Mouse (Mus musculus) forebrain, postnatal 0 days (tissue): ENCODE results near the gene Nrip3. TPM values are rescaled to one million over a fixed set of nuclear protein-coding genes. Genes with fewer than 3 reads are reported as not detected.

ENCODE experiments used
- ATAC-seq: fragments of 200-750 bp; cut with Nextera tagmentation; 2 replicates; pipeline ENCODE4 v1.8.0; 2017; ENCODE audit warnings: mild to moderate bottlenecking, moderate library complexity
- DNase-seq: peaks from one replicate; pipeline ENCODE4 v3.0.0-alpha.2; 2015
- H3K27ac ChIP-seq: fragments of 300-500 bp; sonication (generic); 2 replicates; pipeline ENCODE4 v1.5.1; 2014; ENCODE audit warnings: low read depth, mild to moderate bottlenecking, antibody characterized with exemption, low read length, moderate library complexity, mixed read lengths
- H3K27me3 ChIP-seq: fragments of 300-500 bp; sonication (generic); 2 replicates; pipeline ENCODE4 v1.6.1; 2014; ENCODE audit warnings: mild to moderate bottlenecking, low read length, mixed read lengths; ENCODE audit not compliant: insufficient read depth
- H3K36me3 ChIP-seq: fragments of 300-500 bp; sonication (generic); 2 replicates; pipeline ENCODE4 v1.6.1; 2014; ENCODE audit warnings: mild to moderate bottlenecking, moderate library complexity; ENCODE audit not compliant: insufficient read depth
- H3K4me1 ChIP-seq: fragments of 300-500 bp; sonication (generic); 2 replicates; pipeline ENCODE4 v1.6.1; 2014; ENCODE audit warnings: antibody characterized with exemption; ENCODE audit not compliant: insufficient read depth
- H3K4me2 ChIP-seq: fragments of 300-500 bp; sonication (generic); 2 replicates; pipeline ENCODE4 v1.6.1; 2014; ENCODE audit warnings: low read depth, mild to moderate bottlenecking, moderate library complexity
- H3K4me3 ChIP-seq: fragments of 300-500 bp; sonication (generic); 2 replicates; pipeline ENCODE4 v1.5.1; 2014; ENCODE audit warnings: low read depth, low read length, mixed read lengths
- H3K9ac ChIP-seq: fragments of 300-500 bp; sonication (generic); 2 replicates; pipeline ENCODE4 v1.6.1; 2014; ENCODE audit warnings: mild to moderate bottlenecking
- H3K9me3 ChIP-seq: fragments of 300-500 bp; sonication (generic); 2 replicates; pipeline ENCODE4 v1.6.1; 2016; ENCODE audit warnings: low read length
- CTCF ChIP-seq: sonication (generic); IDR thresholded peaks from 2 replicates; pipeline ENCODE4 v1.5.1; 2016; ENCODE audit warnings: antibody characterized with exemption, control low read depth, low read depth
- WGBS: fragments of 180-500 bp; shearing (Covaris S2); extraction: QIAGEN DNeasy Blood & Tissue Kit; methylation state at CpG from one replicate; pipeline ENCODE4 v1.1.7; 2014; 5-methylcytosine and 5-hydroxymethylcytosine counted together
- polyA plus RNA-seq: library from polyadenylated mRNA; unstranded; fragments of >200 nt; fragmentation: Nextera tagmentation; extraction: Ambion mirVana; gene quantifications from 2 replicates; pipeline ENCODE4 v1.2.1, GENCODE M21; 2015
- total RNA-seq: library from RNA; depleted of rRNA; stranded (reverse); fragments of >200 nt; gene quantifications from 2 replicates; pipeline ENCODE4 v1.2.3, GENCODE M21; 2014

The Nrip3 gene
- total and polyA plus RNA-seq, 2 experiments from 2014 or later, result 21.9 to 43.4 TPM

GRCm38 (mm10) chr7:109752008-109752925 is 29.6 kb downstream of the Nrip3 start, which contains the start of gene Tmem9b:
Gene Tmem9b, minus strand, starts transcription at chr7:109752875.
- 3% methylated on average over 72 of the region's 74 CpGs for WGBS

DNA sequence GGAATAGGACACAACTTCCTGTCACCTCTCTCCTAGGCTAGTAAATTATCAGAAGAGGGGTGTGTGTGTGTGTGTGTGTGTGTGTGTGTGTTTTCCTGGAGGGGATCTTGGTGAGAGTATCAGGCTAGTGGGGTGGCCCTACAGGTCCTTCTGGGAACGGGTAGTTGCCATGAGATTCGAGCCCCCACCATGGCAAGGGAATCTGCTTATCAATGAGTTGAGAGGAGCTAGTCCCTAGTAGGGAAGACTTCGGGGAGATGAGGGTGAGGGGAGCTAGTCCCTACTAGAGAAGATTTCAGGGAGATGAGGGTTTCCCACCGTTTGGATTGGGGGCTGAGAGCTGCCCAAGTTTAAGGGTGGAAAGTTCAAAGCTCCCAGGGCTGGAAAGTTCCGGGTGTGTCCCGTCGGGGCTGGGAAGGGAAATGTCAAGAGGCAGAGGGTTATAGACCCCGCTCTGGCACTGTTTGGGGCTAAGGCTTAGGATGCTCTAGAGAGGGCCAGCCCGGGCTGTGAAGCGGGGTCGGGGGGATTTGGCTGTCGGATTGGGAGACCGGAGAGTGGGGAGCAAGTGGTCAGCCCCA is 30.3 kb downstream of the Nrip3 start:
- H3K9me3 ChIP-seq, result no peaks in the 10 kb centered on the region
- peak overlapping the region; percentile 76 for H3K27ac ChIP-seq
- H3K4me3 ChIP-seq, result peak overlapping the region; percentile 57
- peak; percentile 2; the same call in 1 of the 2 replicates for ATAC-seq
- H3K4me1 ChIP-seq, result peaks cover 11% of the 10 kb centered on the region
- H3K9ac ChIP-seq, result peak overlapping the region; percentile 83
- H3K27me3 ChIP-seq, result no peaks in the 10 kb centered on the region
- no peak for DNase-seq
- H3K36me3 ChIP-seq, result 0 out of 2 replicates have a peak, but pooled peaks cover 9% of the 10 kb centered on the region
- H3K4me2 ChIP-seq, result peak overlapping the region; percentile 91
- WGBS, result 4% methylated on average over 13 of the region's 13 CpGs
- TF ChIP-seq CTCF, result no peak

More at GRCm38 (mm10) chr7:109752008-109752925, 29.6 kb downstream of the Nrip3 start, which contains the start of gene Tmem9b:
- no peaks in the 10 kb centered on the region for H3K27me3 ChIP-seq
- peak; percentile 86 for DNase-seq
- peaks cover 11% of the 10 kb centered on the region for H3K4me1 ChIP-seq
- peak within 1 kb of the TSS; percentile 76 for H3K27ac ChIP-seq
- peak within 1 kb of the TSS; percentile 57 for H3K4me3 ChIP-seq
- peak; percentile 94 for ATAC-seq
- 0 out of 2 replicates have a peak, but pooled peaks cover 8% of the 10 kb centered on the region for H3K36me3 ChIP-seq
- no peaks in the 10 kb centered on the region for H3K9me3 ChIP-seq
- H3K4me2 ChIP-seq, result peak within 1 kb of the TSS; percentile 91
- peak within 1 kb of the TSS; percentile 83 for H3K9ac ChIP-seq
- 0 out of 2 replicates have a peak, but pooled peaks have one; percentile 15 for TF ChIP-seq CTCF

DNA sequence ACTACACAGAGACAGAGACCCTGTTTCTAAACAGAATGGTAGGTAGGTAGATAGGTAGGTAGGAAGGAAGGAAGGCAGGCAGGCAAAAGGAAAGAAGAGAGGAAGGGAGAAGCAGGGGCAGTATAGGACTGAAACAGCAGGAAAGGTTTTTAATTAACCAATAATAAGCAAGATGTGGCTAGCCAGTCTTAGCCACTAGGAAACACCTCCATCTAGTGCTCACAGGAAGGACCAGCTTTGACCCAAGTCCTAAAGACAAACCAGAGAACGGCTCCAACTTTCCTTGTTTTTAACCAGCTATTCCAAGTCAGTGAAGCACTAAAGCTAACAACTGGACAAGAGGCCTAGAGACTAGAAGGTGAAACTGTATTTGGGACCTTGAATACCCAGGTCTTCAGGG is 34.1 kb downstream of the Nrip3 start:
- DNase-seq (no peak), ATAC-seq (no peak)
- H3K9ac ChIP-seq, result no peak overlapping the region
- no peak overlapping the region for H3K27ac ChIP-seq
- peak; percentile 39 for TF ChIP-seq CTCF
- no peaks in the 10 kb centered on the region for H3K27me3 ChIP-seq
- no peaks in the 10 kb centered on the region for H3K9me3 ChIP-seq
- no peaks in the 10 kb centered on the region for H3K4me1 ChIP-seq
- H3K36me3 ChIP-seq, result peaks cover 40% of the 10 kb centered on the region
- WGBS, result 46% methylated on average over 1 of the region's 1 CpGs
- H3K4me3 ChIP-seq, result no peak overlapping the region
- no peak overlapping the region for H3K4me2 ChIP-seq

- H3K4me2 ChIP-seq, result no peak overlapping the region
- WGBS, result 89% methylated on average over 4 of the region's 4 CpGs
- no peaks in the 10 kb centered on the region for H3K27me3 ChIP-seq
- H3K4me1 ChIP-seq, result no peaks in the 10 kb centered on the region
- DNase-seq (no peak), ATAC-seq (no peak)
- peaks cover 75% of the 10 kb centered on the region for H3K36me3 ChIP-seq
- H3K4me3 ChIP-seq, result no peak overlapping the region
- H3K9me3 ChIP-seq, result no peaks in the 10 kb centered on the region
- no peak overlapping the region for H3K27ac ChIP-seq
- TF ChIP-seq CTCF, result no peak
- no peak overlapping the region for H3K9ac ChIP-seq
Measured at GRCm38 (mm10) chr7:109741703-109742102, 40.1 kb downstream of the Nrip3 start.

GRCm38 (mm10) chr7:109741060-109741459 is 40.8 kb downstream of the Nrip3 start:
- Histone ChIP-seq H3K4me2 (no peak overlapping the region), H3K9ac (no peak overlapping the region), H3K27ac (no peak overlapping the region), H3K4me1 (no peaks in the 10 kb centered on the region), H3K9me3 (no peaks in the 10 kb centered on the region), H3K4me3 (no peak overlapping the region), H3K36me3 (peaks cover 76% of the 10 kb centered on the region), H3K27me3 (no peaks in the 10 kb centered on the region)
- no peak for ATAC-seq
- DNase-seq, result no peak
- 89% methylated on average over 1 of the region's 1 CpGs for WGBS
- TF ChIP-seq CTCF, result no peak

DNA sequence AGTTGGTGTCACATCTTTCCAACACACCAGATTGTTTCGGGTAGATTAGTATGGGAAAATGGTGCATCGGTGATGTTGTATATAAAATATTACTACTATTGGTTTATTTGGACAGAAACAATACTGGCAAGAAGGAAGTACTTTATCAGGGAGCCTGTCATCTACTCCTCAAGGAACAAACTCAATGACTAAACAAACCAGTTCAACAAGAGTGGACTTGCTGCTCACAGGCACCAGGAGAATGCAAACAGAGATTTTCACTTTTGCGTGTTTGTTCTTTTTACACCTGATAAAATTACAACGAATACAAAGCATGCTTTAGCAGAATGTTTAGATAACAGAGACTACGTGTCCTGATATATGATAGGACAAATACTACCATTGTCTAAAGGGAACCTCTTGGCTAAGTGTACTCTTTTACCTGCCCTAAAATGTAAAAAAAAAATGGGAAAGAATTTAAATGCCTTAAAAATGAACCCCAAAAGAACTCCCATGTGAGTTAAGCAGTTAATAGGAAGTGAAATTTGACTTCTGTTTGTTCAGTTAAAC is 41.9 kb downstream of the Nrip3 start:
- Histone ChIP-seq H3K36me3 (peaks cover 78% of the 10 kb centered on the region), H3K4me1 (no peaks in the 10 kb centered on the region), H3K9me3 (no peaks in the 10 kb centered on the region), H3K4me3 (no peak overlapping the region), H3K9ac (no peak overlapping the region), H3K27ac (no peak overlapping the region), H3K27me3 (no peaks in the 10 kb centered on the region), H3K4me2 (no peak overlapping the region)
- DNase-seq (no peak), ATAC-seq (no peak)
- no peak for TF ChIP-seq CTCF
- 92% methylated on average over 5 of the region's 5 CpGs for WGBS
